Mouse (Mus musculus) liver, adult 10 weeks (tissue): Measurements from ENCODE around the gene AL732309.1. TPM values are rescaled to one million over a fixed set of nuclear protein-coding genes. Genes with fewer than 3 reads are reported as not detected.

Source experiments
- polyA plus RNA-seq: library from polyadenylated mRNA; stranded (reverse); fragments of 350-450 nt; fragmentation: Illumina TruSeq; extraction: RNeasy Lipid Tissue Mini Kit (QIAGEN cat#74804); gene quantifications from one replicate; pipeline ENCODE4 v1.2.3, GENCODE M21; 2014; ENCODE audit warnings: low read depth, low replicate concordance

Gene AL732309.1
- 0.69 TPM for polyA plus RNA-seq

DNA sequence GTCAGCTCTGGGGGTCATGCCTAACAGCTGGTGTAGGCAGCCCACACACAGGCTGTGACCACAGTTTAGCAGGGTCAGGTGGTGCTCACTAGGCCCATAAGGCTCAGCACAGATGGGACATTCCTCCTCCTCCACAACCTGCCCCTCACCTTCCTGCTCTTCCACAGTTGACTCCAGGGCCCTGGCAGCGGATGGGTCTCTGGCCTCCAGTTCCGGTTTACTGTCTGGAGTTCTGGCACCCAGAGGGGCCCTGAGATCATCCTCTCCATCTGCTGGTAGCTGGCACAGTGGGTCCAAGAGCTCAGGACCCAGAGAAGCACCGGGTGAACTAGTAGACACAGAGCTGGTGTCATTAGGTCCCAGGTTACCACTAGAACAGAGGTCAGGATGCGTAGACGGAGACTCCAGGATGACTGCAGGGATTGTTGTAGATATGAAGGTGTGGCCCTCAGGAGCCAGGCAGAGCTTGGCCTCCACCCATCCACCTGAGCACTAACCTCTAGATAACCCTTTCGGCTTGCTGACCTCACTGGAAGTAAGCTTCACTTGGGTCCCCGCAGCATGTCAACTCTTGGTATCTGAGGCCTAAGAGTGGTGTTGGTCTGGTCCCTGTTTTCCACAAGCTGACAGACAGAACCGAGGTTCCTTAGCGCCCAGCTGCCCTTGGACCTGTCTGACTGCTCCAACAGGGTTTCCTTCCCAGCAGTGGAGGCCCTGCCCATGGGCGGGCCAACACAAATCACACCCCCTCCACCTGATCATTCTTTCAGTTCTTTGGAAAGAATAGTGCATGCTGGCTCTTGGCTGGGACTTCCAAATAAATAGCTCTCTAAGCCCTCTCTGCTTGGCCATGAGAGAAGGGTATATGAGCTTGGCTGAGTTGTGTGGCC, at the start of gene AL732309.1:
AL732309.1 (minus strand) TSS at position 681 of the 890 bp plus-strand sequence.

DNA sequence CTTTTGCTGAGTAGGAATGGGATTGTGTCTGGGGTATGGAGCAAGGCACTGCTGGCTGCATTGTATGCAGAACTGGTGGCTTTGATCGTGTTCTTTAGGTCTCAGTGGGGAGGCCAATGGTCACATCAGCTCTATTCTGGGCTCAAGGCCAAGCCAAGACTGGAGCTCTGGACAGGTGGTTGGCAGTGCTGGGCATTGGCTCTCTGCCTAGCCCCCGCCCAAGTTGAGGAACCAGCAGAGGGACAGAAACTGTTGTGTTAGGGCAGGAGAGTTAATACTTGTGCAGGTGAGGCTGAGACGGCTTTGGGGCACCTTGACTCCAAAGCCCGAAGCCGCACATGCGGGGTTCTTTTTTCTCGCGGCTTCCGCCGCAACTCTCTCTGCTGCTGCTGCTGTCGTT, 43.0 kb upstream of the AL732309.1 start, which contains the start of gene Lrrc26:
Lrrc26 (plus strand) TSS at position 265 of the 400 bp plus-strand sequence.

DNA sequence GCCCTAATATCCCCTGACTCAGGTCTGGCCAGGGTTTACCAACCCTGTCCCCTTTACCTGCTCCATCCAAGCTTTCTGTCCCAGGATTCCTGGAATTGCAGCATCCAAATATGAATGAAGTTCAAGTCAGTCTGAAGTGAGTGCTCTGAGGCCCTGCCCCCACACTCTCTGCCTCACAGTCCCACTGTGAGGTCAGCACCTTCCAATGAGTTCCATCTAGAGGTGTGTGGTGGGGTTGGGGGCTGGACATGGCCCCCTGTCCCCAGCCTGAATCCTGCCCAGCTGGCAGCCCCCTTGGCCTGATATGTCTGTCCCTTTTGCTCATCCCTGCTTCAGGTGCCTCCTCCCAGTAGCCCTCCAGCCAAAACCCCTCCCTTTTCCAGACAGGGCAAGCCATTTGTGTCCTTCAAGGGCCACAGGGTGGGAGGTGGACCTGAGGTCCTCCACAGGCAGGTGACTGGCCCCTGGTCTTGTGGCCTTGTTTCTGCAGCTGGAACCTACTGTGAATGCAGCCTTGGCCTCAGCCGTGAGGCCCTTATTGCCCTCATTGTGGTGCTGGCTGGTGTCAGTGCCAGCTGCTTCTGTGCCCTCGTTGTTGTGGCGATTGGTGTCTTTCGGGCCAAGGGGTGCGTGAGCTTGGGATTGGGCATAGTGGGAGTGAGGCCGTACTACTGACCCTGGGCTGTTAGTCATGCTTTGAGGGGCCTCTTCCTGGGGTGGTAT, 41.4 kb upstream of the AL732309.1 start, which contains the start of gene Tmem210:
Tmem210 (plus strand) TSS at position 219 of the 723 bp plus-strand sequence.

GRCm38 (mm10) chr2:25271827-25272511, 25.3 kb upstream of the AL732309.1 start, which contains the start of the genes Ssna1 and Anapc2:
TSS of gene Ssna1 (minus strand) at chr2:25272438.
TSS of gene Anapc2 (plus strand) at chr2:25272478.

GRCm38 (mm10) chr2:25262291-25262767, 15.7 kb upstream of the AL732309.1 start, which contains the start of gene Tprn:
TSS of gene Tprn (plus strand) at chr2:25262618.

DNA sequence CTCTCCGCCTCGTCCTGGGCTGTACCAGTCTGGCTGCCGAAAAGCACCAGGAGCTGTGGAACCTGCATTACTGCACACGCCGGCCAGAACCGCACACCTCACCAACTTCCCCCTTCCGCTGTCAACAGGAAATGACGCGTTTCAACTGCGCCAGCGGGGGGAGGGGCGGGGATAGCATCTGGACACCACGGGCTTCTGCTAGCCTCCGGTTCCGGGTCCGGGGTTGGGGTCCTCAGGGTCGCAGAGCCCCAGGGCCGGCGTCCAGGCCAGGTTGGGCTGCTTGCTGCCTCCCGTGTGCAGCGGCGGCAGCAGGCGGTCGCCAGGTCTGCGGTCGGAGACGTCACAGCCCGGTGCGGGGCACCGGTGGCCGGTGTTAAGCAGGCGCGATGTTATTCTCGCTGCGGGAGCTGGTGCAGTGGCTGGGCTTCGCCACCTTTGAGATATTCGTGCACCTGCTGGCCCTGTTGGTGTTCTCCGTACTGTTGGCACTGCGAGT, 8.7 kb upstream of the AL732309.1 start, which contains the start of gene Tmem203:
Tmem203 (plus strand) TSS at position 156 of the 496 bp plus-strand sequence.

DNA sequence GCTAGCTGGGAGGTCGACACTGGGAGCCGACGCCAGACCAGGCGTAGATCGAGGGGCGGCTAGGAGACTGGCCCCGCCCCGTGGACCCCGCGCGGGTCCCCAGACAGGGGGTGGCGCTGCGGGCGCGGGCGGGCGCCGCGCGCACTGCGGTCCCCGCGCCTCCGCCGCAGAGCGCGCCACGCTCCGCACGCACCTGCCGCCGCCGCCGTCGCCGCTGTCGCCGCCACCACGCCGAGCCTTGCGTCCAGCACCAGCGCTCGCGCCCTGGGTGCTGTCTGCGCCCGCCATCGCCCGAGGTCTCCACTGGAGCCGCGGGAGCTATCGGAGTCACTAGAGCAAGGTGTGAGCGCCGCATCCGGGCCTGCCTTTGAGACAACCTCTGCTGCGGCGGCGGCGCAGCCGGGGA, 4.6 kb downstream of the AL732309.1 start, which contains the start of the genes Rnf208 and Cysrt1:
Rnf208 (plus strand) TSS at position 155 of the 406 bp plus-strand sequence.
Cysrt1 (minus strand) TSS at position 352 of the 406 bp plus-strand sequence.

DNA sequence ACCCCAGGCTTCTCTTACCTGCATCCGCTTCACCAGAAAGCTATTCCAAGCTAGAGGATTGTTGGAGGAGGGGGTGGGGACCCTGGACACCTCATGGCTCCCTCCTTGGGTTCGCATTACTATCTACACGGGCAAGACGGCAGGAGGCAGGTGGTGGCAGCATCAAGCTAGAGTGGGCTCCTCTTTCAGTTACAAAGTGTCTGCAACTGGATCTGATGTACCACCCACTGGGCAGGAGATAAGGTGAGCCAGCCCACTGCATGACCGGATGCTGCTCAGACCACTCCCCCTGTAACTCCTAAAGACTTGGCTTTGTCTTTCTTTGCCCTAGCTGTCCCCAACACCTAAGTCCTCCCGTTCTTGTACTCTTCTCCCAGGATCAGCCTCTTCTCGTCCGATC, 10.0 kb downstream of the AL732309.1 start, which contains the start of gene Rnf224:
Rnf224 (minus strand) TSS at position 174 of the 400 bp plus-strand sequence.

GRCm38 (mm10) chr2:25234050-25234449, 12.6 kb downstream of the AL732309.1 start, which contains the start of gene Slc34a3:
TSS of gene Slc34a3 (minus strand) at chr2:25234364.

GRCm38 (mm10) chr2:25224492-25224765, 22.2 kb downstream of the AL732309.1 start, which contains the start of gene Tubb4b:
TSS of gene Tubb4b (minus strand) at chr2:25224702.

DNA sequence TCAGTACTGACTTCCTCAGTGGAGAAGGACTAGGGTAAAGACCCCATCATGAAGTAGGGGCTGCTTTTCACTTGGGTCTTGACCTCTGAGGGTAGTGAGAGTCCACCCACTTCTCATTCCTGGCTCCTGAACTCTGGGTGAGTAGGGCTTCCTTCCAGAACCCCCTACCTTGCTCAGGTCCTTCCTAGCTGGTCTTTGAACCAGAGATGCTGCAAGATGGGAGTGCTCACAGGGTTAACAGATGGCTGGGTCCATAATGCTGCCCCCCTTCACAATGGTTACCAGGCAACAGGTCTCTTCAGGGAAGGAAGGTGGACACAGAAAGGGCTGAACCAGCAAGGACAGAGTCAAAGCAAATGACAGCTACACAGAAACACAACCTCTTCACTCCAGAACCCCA, 28.2 kb downstream of the AL732309.1 start, which contains the start of gene Fam166a:
Fam166a (plus strand) TSS at position 301 of the 400 bp plus-strand sequence.

GRCm38 (mm10) chr2:25214444-25214843, 32.2 kb downstream of the AL732309.1 start, which contains the start of gene Stpg3:
TSS of gene Stpg3 (minus strand) at chr2:25214637.

GRCm38 (mm10) chr2:25211121-25211670, 35.5 kb downstream of the AL732309.1 start, which contains the start of gene Nelfb:
TSS of gene Nelfb (minus strand) at chr2:25211489.

DNA sequence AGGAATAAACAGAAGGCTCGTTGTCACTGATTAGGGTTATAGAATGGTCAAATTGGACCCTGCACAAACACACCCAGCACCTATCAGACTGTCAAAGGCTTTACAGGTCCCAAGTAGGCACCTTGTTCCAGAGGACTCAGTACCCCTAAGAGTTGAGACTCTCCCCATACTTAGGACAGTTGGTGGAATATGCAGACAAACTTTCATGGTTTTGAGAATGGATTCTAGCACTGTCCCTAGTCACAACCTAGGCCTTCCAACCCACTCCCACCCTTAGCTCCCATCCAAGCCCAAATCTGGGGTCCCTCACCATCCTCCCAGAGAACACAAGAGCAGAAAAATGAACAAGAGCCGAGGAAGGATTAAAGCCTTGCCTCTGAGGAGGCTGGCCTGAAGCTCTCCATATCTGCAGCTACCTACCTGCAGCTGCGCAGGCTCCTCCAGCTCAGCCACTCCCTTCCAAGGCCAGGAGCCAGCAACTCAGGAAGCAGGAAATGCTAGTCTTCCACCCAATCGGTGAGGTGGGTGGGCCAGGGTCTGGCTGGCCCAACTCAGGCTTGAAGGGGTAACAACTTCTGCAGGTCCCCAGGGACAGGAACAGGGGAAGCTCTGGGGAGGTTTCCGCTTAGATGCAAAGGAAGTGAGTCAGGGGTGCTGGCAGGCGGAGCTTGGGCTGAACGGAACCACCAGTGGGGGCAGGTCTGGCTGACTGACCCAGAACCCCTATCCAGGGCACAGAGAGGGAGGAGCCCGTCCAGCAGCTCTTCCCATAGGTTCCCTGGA, 50.3 kb downstream of the AL732309.1 start, which contains the start of gene Tor4a:
Tor4a (minus strand) TSS at position 715 of the 783 bp plus-strand sequence.

Other genes with a start within 250 kb of the AL732309.1 start
- 16.6 TPM for gene Nsmf, start 192.5 kb downstream of the AL732309.1 start, polyA plus RNA-seq
- 33.1 TPM for gene Entpd8, start 166.6 kb downstream of the AL732309.1 start, polyA plus RNA-seq
- not detected for gene Noxa1, start 151.7 kb downstream of the AL732309.1 start, polyA plus RNA-seq
- 0.61 TPM for gene Nrarp, start 66.1 kb downstream of the AL732309.1 start, polyA plus RNA-seq
- 0.56 TPM for gene Tor4a, start 50.0 kb downstream of the AL732309.1 start, polyA plus RNA-seq
- 4.3 TPM for gene Nelfb, start 35.4 kb downstream of the AL732309.1 start, polyA plus RNA-seq
- gene Stpg3, start 32.2 kb downstream of the AL732309.1 start, polyA plus RNA-seq: not detected
- not detected for gene Fam166a, start 28.1 kb downstream of the AL732309.1 start, polyA plus RNA-seq
- gene Tubb4b, start 22.2 kb downstream of the AL732309.1 start, polyA plus RNA-seq: 31.1 TPM
- not detected for gene Slc34a3, start 12.5 kb downstream of the AL732309.1 start, polyA plus RNA-seq
- gene Rnf224, start 10.1 kb downstream of the AL732309.1 start, polyA plus RNA-seq: not detected
- gene Rnf208, start 4.6 kb downstream of the AL732309.1 start, polyA plus RNA-seq: not detected
- gene Cysrt1, start 4.4 kb downstream of the AL732309.1 start, polyA plus RNA-seq: not detected
- gene Tmem203, start 8.6 kb upstream of the AL732309.1 start, polyA plus RNA-seq: 0.85 TPM
- 0.19 TPM for gene Tprn, start 15.8 kb upstream of the AL732309.1 start, polyA plus RNA-seq
- 2.6 TPM for gene Ssna1, start 25.6 kb upstream of the AL732309.1 start, polyA plus RNA-seq
- gene Anapc2, start 25.6 kb upstream of the AL732309.1 start, polyA plus RNA-seq: 7.9 TPM
- not detected for gene Tmem210, start 41.3 kb upstream of the AL732309.1 start, polyA plus RNA-seq
- not detected for gene Lrrc26, start 43.1 kb upstream of the AL732309.1 start, polyA plus RNA-seq
- not detected for gene Grin1, start 72.3 kb upstream of the AL732309.1 start, polyA plus RNA-seq
- 8.7 TPM for gene Man1b1, start 85.5 kb upstream of the AL732309.1 start, polyA plus RNA-seq
- gene Dpp7, start 109.5 kb upstream of the AL732309.1 start, polyA plus RNA-seq: 4.9 TPM
- 1.8 TPM for gene Uap1l1, start 118.8 kb upstream of the AL732309.1 start, polyA plus RNA-seq
- gene Sapcd2, start 125.5 kb upstream of the AL732309.1 start, polyA plus RNA-seq: not detected
- not detected for gene Entpd2, start 149.0 kb upstream of the AL732309.1 start, polyA plus RNA-seq
- 1.1 TPM for gene Npdc1, start 152.5 kb upstream of the AL732309.1 start, polyA plus RNA-seq
- not detected for gene Fut7, start 176.4 kb upstream of the AL732309.1 start, polyA plus RNA-seq
- gene Abca2, start 181.8 kb upstream of the AL732309.1 start, polyA plus RNA-seq: 2.0 TPM
- not detected for gene Clic3, start 210.0 kb upstream of the AL732309.1 start, polyA plus RNA-seq
- 57.0 TPM for gene Paxx, start 214.2 kb upstream of the AL732309.1 start, polyA plus RNA-seq
- 2.1 TPM for gene Ptgds, start 223.2 kb upstream of the AL732309.1 start, polyA plus RNA-seq
- gene Lcn12, start 247.0 kb upstream of the AL732309.1 start, polyA plus RNA-seq: not detected